Mouse (Mus musculus): ENCODE results near the gene Trpv4.

The Trpv4 gene

DNA sequence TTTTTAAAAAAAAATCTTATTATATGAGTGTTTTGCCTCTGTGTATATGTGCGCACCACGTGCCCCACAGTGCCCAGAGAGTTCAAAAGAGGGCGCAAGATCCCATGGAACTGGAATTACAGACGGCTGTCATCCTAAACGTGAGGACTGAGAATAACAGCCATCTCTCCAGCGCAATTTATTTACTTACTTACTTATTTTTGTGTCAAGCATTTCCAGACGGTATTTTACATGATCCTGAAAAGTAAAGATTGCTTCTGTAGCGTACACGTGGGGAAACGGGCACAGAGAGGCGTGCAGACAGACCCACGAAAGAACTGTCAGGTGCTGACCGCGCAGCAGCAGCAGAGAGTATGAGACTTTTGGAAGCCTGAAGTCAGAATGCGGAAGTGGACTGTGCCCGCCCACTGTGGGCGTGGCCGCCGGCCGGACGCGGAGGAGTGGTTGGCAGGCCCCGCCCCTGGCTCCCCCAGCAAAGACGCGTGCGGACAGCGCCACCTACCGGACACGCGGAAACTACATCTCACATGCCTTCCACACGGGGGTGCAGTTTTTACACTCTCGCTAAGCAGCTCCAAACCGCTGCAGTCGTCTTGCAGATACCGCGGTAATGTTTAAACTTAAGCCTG is 9.1 kb upstream of the Trpv4 start:
- DNase-seq (ENCODE audit: low spot score): peak; percentile 90

DNA sequence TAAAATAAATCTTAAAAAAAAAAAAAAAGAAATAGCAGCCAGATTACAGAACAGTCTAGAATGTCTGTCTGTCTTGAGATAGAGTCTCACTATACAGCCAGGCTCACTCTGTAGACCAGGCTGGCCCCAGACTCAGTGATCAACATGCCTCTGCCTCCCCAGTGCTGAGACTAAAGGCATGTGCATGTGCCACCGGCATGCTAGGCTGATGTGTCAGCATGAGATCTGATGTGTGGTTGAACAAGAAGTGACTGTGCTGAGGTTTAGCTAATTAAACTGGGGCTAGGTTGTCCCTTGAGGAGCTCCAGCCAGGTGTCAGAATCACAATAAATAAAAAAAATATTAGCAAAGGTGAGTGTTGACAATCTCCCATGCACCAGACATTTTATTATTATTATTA is 8.4 kb upstream of the Trpv4 start:
- no peak for DNase-seq (ENCODE audit: low spot score)

DNA sequence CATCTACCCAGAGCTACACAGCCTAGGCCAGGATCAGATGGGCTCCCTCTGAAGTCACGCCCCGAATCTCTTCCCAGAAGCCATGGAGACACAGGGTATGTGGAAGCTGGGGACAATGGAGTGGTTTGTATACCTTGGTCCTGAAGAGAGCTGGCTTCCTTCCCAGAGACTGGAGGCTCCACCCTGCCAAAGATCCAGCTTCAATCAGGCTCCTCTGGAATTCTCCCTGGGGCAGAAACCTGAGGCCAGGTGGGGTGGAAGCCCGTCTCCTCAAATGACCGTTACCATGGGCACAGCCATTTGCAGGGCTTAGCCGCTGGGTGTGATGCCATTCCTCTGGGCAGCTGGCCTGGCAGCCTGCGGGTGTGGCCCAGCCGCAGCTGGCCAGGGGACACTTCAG is 6.5 kb upstream of the Trpv4 start:
- DNase-seq (ENCODE audit: low spot score): no peak

DNA sequence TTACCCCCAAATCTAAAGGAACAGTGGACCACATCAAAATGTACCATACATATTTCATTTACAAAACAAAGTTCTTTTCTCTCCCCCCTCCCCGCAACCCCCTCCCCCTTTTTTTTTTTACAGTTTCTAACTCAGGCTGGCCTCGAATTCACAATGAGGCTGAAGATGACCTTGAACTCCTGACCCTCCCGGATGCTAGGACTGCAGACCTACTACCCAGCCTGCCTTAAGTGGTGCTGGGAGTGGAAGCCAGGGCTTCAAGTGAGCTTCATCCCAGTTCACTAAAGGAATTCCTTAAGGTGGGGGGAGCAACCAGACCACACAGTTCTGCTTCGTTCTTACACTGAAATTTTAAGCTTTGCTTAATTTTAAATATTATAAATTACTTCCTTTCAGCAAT is 5.9 kb upstream of the Trpv4 start:
- no peak for DNase-seq (ENCODE audit: low spot score)

DNA sequence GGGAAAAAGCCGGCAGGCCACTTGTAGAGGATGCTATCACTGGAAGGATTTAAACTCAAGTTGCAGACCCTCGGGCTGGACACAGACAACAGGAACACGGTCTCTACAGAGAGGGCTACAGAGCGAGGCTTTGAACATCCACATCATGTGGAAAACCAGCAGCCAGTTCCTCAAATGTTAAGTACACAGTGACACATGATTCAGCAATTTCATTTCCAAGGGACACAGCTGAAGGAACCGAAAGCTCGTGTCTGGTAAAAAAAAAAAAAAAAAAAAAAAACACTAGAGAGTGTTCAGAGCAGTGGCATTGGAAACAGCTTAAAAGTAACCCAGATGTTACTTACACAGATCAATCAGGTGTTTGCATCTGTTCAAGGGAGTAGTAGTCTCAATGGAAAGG is 2.8 kb upstream of the Trpv4 start:
- no peak for DNase-seq (ENCODE audit: low spot score)

DNA sequence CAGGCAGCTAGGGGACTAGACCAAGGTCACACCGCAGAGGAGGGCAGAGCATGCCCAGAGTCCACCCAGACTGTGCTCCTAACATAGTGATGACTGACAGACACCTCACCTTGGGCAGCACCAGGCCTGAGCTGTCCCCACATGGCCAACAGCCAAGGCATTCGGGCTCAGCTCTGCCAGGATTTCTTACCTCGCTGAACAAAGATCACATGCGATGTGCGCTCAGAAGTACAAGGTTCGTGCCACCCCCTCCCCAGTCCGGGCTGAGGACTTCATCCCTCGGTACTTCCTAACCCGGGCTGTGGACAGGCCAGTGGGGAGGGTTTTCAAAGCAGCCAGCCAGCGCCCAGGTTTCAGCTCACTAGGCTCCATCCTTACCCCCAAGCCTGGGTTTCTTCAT is 795 bp downstream of the Trpv4 start:
- DNase-seq (ENCODE audit: low spot score): no peak

DNA sequence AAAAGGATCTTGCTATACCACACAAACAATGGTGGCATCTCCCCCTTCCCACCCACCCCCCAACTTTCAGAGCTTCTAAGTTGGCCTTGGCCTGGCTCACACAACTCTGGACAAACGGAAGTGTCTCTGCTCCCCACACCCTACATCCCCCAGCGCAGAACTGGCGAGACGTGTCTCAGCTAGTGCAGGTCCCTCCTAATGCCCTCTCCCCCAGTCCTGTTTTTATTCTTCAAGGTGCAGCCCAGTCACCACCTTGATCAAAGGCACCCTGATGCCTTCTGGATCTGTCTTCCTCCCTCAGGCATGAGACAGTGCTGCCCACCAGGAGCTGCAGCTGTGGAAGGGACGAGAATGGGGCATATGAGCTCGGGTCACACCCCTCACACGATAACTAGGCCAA is 1.9 kb downstream of the Trpv4 start:
- no peak for DNase-seq (ENCODE audit: low spot score)

DNA sequence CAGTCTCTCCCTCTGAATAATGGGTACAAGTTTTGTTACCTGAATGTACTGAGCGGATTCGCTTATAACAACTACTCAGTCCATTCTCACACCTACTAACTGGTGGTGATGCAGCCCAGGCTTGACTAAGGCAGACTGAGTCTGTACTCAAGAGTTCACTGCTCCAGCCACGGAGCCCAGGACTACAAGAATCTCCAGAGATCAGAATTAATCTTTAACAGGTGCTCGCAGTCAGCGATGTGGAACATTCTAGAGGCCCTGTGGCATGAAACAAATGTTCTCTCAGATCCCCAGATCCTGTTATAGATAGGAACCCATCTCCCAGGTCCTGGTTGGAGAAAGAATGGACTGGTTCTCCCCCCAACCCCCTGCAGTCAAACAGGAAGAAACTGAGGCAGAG is 2.5 kb downstream of the Trpv4 start:
- DNase-seq (ENCODE audit: low spot score): no peak

DNA sequence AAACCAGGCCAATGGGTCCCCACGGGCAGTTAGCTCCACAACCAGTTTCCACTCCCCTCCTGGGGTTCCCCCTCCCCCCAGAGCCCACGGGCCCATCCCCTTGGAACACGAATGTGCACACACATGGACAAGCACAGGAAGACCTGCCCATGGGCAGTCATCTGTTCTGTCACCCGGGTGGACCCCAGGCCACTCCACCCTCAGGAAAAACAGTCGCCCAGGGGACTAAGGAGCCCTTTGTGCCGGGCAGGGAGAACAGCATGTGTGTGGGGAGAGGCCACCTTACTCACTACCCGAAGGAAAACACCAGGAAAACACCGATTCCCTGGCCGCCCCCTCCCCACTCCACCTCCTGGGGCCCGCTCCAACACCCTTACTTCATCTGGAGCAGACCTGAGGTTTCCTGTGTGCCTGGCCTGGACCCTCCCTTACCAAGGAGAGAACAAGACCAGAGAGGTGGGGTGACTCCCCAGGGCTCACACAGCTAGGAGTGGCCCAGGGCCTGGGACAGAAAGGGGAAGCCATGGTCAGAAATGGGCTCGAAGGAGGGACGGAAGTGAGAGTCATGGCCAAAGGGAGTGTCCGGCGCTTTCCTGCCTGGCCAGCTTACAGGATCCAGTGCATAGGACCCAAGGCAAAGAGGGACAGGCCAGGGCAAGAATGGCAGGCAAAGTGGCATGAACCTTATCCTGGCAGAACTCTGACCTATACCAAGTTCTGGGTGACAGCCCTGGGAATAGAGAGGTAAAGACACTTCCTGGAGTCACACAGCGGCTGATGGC is 4.4 kb downstream of the Trpv4 start:
- DNase-seq (ENCODE audit: low spot score): no peak

DNA sequence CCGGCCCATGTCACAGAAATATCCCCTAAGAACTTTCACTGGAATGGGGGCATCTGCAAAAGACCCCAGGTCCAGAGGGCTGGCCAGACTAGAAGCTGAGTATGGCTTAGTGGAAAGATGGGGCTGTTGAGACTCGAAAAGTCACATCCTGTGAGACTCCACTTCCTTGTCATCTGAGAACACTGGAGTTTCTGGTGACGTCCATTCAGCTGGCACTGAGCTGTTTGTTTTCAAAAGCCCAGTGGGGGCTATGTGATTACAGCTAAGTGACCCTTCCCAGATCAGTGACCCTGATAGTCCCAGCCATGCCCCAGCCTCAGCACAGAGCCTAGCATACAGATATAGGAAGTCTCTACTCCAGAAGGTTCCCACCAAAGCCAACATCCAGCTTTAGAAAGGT is 6.8 kb downstream of the Trpv4 start:
- DNase-seq (ENCODE audit: low spot score): no peak

DNA sequence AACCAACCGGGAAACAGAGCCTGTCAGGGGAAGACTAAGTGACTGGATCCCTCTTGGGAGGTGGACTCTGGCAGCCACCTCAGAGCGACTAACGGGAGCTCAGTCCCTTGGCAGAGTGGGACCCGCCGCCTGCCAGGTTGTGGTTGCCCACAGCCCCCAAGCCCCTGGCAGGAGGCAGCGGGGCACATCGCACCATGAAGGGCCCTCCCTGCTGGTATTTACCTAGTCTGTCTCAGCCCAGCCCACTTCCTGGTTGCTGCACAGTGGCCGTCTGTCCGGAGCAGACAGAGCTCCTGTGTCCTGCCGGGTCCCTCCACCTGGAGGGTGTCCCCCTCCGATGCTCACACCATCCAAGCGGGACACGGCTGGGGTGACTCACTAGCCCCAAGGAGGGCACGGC is 7.2 kb downstream of the Trpv4 start:
- DNase-seq (ENCODE audit: low spot score): no peak

DNA sequence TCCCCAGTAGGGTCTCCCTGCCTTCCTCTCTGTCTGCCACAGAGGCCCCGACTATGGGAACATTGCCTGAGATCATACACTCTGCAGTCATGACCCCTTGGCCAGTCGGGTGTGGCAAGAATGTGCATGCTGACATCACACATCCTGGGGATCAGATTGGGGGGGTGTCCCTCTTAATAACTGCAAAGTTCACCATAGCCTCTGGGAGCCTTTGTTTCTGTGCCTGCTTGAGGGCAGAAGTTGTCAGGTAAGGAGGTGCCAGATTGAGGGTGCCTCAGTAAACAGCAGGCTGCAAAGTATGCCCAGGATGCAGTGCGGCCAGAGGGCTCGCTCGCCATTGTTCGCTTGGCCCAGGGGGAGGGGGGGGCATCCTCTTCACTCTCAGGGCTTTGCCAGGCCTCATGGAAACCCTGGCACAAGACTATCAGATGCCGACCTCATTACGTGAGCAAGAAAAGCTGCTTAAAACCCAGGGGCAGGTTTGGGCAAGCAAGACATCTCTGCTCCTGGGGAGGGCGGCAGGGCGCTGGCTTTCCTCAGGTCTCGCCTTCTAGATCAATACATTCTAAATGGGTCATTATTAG is 9.4 kb downstream of the Trpv4 start:
- no peak for DNase-seq (ENCODE audit: low spot score)

DNA sequence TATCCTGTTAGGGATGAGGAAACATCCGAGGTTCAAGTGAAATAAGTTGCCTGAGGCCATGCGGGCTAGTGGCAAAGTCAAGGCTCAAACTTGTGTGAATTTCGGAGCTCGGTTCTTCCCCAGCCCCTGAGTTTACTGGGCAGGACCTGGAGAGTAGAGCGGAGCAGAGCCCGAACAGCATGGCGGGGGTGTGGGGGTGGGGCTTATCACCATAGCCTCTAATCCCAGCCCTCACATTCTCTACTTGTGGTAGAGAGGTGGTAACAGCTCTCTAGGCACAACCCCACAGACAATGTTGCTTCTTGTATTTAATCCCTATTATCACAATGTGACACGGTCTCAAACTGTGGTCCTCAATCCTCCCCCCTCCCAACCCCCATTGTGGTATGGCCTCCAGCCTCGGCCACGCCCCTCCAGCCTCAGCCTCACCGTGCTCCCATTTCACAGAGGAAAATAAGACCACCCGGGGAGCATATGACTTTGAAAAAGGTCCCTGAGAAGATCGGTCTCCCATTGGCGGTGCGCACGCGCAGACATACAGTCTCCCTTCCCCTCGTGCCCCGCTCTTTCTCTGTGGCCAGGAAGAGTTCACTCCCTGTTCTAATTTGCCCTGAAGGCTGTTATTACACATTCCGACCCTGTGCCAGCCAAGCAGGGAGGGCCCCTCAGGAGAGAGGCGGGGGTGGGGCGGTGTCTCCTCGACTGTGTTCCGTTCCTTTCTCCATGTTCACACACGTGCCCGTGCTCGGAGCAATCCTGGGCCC is 10.8 kb downstream of the Trpv4 start:
- DNase-seq (ENCODE audit: low spot score): no peak

DNA sequence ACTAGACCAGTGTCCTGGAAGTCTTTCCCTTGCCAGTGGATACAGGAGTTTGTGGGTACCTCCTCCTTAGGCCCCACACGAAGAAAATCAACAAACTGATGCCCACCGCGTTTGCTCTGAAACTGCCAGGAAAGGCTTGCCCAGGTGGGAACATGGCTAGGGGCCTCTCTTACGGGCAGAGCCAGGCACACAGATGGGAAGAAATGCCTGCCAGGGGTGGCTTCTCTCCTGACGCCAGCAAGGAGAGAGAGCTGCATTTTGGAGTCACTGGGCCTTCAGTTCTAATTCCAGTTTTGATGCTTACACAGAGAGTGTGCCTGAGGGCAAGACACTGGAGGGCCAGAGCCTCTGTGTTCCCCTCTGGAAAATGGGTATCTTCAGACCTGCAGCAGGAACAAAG is 12.3 kb downstream of the Trpv4 start:
- no peak for DNase-seq (ENCODE audit: low spot score)

DNA sequence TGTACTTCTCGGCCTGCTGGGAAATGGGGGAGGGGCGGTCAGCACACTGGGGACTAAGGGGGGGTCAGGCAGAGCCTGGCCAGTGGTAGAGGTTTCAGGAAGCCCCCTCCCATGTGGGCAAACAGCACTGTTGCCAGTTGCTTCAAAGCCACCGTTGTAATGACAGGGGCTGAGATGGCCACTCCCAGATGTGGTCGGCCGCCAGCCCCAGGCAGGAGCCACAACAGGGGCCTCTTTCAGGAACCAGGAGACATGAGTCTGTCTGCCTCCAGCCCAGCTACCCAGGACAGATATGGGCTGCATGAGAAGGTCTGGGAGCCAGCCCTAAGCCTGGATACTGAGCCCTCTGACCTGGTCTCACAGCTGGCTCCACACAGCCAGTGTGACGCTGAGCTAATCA is 13.3 kb downstream of the Trpv4 start:
- no peak for DNase-seq (ENCODE audit: low spot score)

DNA sequence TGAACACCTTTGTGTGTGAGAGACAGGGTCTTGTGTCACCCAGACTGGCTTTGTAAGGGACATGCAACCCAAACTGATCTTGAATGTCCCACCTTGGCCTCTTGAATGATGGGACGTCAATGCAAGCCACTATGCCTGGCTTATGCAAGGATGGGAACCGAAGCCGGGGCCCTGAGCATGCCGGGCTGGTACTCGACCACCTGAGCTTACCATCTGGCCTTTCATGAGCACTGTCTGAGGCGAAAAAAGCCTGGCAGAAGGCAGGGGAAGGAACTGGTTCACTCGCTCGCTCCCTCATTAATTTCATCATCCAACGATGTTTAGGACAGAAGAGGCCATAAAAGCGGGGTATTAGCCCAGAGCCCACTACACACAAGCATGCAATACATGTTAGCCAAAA is 17.4 kb downstream of the Trpv4 start:
- DNase-seq (ENCODE audit: low spot score): no peak

DNA sequence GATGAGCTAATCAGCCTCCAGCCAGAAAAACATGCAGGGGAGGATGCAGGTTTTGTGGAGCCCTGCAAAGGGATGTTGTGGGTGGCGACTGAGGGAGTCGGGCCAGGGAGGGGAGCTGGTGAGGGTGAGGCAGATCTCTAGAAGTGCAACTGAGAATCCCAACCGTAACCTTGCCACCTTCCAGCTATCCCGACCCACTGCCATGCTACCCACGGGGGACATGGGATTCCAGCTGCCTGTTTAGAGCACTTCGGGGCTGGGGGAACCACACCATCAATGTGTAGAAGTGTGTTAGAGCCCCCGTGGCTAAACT is 18.6 kb downstream of the Trpv4 start:
- DNase-seq (ENCODE audit: low spot score): no peak

DNA sequence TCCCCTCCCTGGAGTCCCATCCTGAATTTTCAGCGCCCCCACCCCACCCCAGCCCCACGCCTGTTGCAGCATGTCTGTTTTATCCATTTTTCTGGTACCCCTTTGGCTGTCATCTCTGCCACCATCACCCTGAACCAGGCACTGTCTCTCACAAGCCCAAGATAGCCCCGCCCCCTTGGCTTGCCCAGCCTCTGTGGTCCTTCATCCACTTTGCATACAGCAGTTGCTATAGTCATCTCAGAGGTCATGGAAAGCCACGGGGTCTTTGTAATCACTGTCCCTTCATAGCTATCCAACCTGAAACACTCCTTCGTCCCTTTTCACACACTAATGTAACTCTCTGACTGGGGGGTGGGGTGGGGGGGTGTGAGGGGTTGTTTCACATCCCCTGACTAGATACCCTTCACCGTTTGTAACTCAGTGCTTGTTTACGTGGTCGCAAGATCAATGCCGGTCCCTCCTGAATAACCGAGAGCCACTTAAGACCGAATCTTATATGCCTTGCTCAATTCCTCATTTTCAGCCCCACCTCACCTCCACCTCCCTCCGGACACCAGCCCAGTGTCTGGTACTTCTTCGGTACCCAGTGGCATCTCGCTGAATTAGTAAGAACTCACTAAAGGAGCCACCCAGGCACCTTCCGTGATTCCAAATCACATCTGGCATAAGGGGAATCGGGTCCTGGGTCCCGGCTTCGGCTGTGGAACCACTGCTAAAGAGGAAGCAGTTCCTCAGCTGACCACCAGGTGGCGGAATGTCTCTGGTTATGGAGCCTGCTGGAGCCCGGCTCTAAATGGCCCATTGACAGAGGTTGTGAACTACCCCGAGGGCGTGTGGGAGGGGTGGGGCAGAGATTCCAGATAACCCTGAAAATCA is 19.2 kb downstream of the Trpv4 start:
- peak; percentile 72 for DNase-seq (ENCODE audit: low spot score)

DNA sequence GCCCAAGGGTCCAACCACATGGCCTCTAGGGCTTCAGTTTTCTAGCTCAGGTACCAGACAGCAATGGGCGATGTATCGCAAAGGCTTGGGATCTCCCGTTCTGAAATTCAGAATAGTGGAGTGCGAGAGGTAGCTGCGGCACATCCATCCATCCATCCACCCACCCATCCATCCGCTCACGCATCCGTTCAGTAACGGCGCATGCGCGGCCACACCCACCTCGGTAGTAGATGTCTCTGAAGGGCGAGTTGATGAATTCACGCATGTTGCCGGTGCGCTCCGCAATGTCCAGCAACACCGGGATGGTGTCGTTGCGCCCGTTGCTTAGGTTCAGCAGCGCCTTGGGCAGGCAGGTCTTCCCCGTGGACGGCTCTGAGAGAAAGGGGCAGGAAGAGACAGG is 22.1 kb downstream of the Trpv4 start:
- no peak for DNase-seq (ENCODE audit: low spot score)

DNA sequence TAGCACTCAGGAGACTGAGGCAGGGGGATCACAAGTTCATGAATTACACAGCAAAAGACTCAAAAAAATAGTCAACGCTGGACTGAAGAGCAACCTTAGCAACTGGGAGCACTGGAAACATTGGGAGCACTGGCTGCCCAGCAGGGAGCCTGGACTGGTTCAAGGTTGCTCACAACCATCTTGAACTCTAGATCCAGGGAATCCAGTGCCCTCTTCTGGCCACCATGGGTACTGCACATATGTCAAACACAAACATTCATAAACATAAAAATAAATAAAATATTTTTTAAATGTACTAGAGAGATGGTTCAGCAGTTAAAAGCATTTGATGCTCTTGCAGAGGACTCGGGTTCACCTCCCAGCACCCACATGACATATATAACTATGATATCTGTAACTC is 26.9 kb downstream of the Trpv4 start:
- DNase-seq (ENCODE audit: low spot score): no peak

DNA sequence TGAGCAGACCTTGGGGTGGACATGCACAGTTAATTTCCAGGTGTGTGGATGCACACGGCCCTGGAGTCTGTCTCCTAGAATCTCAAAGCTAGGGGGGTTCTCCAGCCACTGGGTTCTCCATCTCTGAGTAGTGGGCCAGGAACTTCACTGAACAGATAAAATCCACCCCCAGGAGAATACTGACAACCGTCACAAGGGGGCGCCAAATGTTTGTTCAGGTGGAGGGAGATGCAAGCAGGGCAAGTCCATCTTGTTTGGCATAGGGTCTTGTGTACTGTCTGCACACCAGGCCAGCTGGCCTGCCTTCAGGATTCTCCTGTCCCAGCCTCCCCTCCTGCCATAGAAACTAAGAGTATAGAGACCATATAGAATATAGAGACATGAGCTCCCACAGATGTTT is 32.6 kb downstream of the Trpv4 start:
- peak; percentile 44 for DNase-seq (ENCODE audit: low spot score)

DNA sequence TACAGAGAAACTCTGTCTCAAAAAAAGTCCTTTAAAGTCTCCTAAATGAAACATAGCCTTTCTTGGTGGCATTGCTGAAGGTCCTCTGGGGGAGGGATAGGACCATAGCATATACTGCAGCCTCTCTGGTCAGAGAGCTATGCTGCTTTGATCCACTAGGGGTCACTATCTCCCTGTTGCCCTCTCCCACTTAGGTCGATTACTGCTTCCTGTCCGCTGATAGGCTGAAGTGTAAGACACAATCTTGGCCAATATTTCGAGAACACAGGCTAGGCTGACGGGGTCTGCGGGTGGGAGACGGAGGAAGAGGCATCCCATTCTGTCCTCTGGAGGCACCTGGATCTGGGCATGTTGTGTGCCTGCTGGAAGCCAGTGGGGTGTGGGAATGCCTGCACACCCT is 37.9 kb downstream of the Trpv4 start:
- no peak for DNase-seq (ENCODE audit: low spot score)

Measured in MN1 (cell line).